Mouse (Mus musculus): ENCODE data around the gene Abcc6. TPM values are rescaled to one million over a fixed set of nuclear protein-coding genes. Genes with fewer than 3 reads are reported as not detected.

Abcc6 gene
- total RNA-seq, 2 experiments from 2014 or later: 0.11 to 0.12 TPM

- no peak for DNase-seq
Measured at GRCm38 (mm10) chr7:45928626-45929295, 101.3 kb downstream of the Abcc6 start.

DNA sequence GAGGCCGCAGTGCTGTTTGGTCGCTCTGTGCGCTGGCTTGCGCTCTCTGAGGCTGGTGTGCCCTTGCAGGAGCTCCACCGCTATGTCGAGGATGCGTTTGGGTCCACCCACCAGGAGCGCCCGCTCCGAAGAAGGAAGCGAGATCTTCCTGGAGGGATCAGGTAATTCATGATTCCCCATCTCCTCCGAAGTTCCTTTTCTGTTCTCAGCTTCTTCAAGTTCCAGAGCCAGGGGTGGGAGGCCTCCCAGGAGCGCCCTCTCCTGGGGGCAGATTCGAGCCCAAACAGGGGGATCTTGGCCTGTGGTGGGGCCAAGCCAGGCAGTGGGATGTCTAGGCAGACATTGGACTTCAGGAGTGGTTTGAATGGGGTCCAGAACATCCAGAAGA lies 105.7 kb downstream of the Abcc6 start:
- DNase-seq: no peak

DNA sequence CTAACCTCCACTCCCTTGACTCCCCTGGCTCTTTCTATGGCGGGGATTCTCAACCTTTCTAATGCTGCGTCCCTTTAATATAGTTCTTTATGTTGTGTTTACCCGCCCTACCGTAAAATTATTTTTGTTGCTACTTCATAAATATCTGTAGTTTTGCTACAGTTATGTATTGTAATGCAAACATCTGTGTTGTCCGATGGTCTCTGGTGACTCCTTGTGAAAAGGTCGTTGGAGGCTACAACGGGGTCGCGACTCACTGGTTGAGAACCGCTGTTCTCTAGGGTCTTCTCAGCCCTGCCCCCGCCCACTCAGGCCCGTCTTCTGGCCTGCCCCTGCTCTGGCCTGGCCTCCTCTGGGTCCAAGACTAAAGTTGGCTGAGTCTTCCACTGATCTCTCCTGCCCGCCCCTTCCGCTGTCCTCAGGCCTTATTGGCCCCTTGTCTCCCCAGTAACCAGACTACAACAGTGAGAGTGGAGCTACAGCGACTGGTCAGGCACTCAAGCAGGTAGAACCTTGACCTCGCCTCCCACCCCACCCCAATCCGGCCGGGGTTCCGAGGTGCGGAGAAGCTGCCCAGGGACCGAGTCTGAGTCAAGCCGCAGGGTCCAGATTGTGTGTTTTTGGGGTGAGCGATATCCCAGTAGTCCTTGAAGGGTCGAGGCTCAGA lies 106.2 kb downstream of the Abcc6 start, which contains the start of gene Ccdc114:
Gene Ccdc114, plus strand, starts transcription at position 311 of the 667 bp plus-strand sequence.
- DNase-seq: peak; percentile 74

DNA sequence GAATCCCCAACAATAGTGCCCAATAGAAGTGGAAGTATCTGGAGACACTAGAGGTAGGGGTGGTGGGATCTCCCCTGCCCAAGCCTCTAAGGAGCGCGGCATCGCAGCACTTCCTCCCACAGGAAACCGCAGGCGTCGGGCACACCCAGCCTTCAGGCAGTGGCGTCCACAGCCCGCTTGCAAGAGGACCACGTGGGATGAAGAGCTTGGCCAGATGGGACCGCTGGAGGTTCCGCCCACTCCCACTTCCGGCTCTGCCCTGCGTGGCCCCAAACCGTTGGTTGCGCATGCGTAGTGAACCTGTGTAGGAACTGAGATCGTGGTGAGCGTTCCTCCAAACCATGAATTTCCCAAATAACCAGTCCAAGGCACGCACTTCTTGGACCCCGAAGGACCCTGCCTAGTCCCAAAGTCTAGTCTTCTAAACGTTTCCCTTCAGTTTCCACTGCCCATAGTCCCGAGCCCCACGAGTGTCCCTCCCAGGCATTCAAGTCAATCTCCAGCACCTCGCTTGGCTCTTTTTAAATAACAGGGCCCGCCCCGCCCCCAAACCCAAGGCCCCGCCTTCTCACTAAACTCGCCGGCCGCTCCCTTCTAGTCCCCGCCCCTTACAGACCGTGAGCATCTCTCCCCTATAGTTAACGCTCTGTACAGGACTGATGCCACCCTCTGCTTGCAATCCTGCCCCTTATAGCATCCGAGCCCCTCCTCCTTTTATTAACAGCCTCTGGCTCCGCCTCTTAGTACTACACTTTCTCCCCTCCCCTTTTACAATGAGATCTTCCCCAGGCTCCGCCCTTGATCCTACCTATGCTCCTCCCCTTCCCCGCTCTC lies 107.0 kb downstream of the Abcc6 start:
- DNase-seq: peak; percentile 93

DNA sequence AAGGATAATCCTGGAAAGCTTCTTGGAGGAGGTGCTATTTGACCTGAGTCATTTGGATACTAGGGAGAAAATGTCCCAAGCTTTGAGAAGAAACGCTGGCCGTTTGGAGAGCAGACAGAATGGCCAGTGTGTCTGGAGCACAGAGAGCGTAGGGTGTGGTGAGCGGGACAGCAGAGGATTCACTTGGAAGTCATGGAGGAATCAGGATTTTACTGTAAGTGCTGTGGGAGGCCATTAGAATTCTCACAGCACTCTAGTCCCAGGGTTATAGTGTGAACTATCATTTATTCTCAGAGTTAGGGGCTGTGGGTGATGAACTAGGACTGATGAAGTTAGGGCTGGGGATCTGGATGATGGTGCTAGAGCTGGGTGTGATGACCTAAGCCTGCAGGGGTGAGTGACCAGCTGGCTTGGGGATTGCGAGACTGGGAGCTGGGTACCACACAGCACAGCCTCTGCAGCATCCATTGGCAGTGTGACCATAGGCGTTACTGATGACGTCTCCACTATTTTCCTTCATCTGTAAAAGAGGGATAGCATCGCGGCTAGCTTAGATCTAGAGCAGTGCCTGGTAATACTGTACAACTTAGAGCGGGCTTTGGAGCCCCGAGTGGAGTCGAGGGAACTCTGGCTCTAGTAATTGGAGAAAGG lies 108.0 kb downstream of the Abcc6 start:
- no peak for DNase-seq

- peak; percentile 59 for DNase-seq
Measured at GRCm38 (mm10) chr7:45921242-45921621, 108.9 kb downstream of the Abcc6 start, which contains the start of gene Emp3. TSS of gene Emp3 (minus strand) at chr7:45921404.

DNA sequence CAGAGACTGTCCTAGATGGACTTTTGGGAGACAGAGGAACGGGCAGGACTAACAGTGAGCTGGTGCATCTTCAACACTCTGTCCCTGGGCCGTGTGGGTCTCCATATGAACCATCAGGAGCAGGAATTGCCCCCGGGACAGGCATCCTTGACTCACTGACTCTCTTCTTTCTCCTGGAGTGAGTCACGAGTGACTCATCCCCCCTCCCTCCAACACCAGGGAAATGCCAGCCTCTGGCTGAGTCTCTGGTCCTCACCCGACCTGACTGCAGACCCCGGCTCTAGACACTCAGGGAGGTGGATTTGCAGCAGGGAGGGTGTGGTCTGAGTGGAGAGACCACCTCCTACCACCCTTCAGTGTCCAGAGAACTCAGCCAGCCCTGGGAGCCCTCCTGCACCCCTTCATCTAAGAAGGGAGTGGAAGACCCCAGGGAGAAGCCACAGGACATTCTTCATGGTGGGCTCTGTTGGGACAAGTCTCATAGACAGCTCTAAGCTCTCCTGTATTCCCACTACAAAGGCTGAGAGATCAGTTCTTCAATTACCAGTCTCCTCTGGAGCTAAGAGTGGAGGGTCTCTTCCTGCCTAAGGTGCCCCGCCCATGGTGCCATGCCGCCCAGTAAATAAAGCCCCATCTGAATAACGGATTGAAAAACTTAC lies 109.4 kb downstream of the Abcc6 start:
- DNase-seq: peak; percentile 30

GRCm38 (mm10) chr7:45919761-45920160 lies 110.3 kb downstream of the Abcc6 start:
- DNase-seq: no peak

GRCm38 (mm10) chr7:45919083-45919671 lies 110.9 kb downstream of the Abcc6 start:
- peak; percentile 36 for DNase-seq

DNA sequence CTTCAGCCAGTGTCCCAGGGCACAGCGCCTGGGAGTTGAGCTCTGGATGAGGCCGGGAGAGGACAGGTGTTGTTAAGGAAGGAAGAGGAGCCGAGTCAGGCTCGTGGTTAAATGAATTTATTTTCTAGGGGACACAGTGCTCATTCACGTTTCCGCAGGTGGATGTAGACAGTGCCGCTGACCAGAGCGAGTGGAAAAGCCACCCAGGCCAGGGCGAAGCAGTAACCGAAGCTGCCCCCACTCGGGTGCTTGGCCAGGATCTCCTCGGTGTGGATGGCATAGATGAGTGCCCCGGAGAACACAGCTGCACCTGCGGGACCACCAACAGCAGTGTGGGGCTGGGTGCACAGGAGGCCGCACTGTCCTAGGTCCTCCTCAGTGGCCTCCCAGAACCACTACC lies 112.2 kb downstream of the Abcc6 start:
- no peak for DNase-seq

Other genes starting within 250 kb of the Abcc6 start
- gene Lmtk3, start 246.6 kb downstream of the Abcc6 start, total RNA-seq (2021): under 1 TPM; 0.52 to 0.80 TPM
- gene Sult2b1, start 245.6 kb downstream of the Abcc6 start, total RNA-seq (2021): not detected
- 10 to 100 TPM; 45.3 to 45.4 TPM for gene Cyth2, start 215.7 kb downstream of the Abcc6 start, total RNA-seq (2021)
- under 1 TPM; 0.36 to 0.45 TPM for gene Kcnj14, start 205.5 kb downstream of the Abcc6 start, total RNA-seq (2021)
- gene Grwd1, start 199.4 kb downstream of the Abcc6 start, total RNA-seq (2021): 10 to 100 TPM; 14.8 to 15.4 TPM
- 10 to 100 TPM; 73.5 to 74.7 TPM for gene Kdelr1, start 157.5 kb downstream of the Abcc6 start, total RNA-seq (2021)
- gene Grin2d, start 151.9 kb downstream of the Abcc6 start, total RNA-seq (2021): 1 to 10 TPM in 1 of 2 experiments, under 1 TPM in 1; 0.80 to 1.2 TPM
- under 1 TPM in 1 of 2 experiments, not detected in 1; 0.35 TPM for gene Syngr4, start 133.6 kb downstream of the Abcc6 start, total RNA-seq (2021)
- 10 to 100 TPM; 42.3 to 47.7 TPM for gene Tmem143, start 133.4 kb downstream of the Abcc6 start, total RNA-seq (2021)
- gene Emp3, start 108.9 kb downstream of the Abcc6 start, total RNA-seq (2021): 10 to 100 TPM; 34.8 to 55.7 TPM
- gene Ccdc114, start 106.2 kb downstream of the Abcc6 start, total RNA-seq (2021): 1 to 10 TPM; 1.1 to 1.6 TPM
- gene Nomo1, start 3.4 kb upstream of the Abcc6 start, total RNA-seq (2021): 10 to 100 TPM; 42.1 to 47.5 TPM
- gene Kcnj11, start 70.5 kb upstream of the Abcc6 start, total RNA-seq (2021): 10 to 100 TPM; 55.7 to 65.0 TPM
- gene Abcc8, start 149.7 kb upstream of the Abcc6 start, total RNA-seq (2021): 1 to 10 TPM; 2.5 to 2.8 TPM
- 1 to 10 TPM; 1.1 to 2.0 TPM for gene Ush1c, start 208.2 kb upstream of the Abcc6 start, total RNA-seq (2021)
- gene Otog, start 210.7 kb upstream of the Abcc6 start, total RNA-seq (2021): under 1 TPM; 0.27 to 0.31 TPM